In the genomic region with DNA sequence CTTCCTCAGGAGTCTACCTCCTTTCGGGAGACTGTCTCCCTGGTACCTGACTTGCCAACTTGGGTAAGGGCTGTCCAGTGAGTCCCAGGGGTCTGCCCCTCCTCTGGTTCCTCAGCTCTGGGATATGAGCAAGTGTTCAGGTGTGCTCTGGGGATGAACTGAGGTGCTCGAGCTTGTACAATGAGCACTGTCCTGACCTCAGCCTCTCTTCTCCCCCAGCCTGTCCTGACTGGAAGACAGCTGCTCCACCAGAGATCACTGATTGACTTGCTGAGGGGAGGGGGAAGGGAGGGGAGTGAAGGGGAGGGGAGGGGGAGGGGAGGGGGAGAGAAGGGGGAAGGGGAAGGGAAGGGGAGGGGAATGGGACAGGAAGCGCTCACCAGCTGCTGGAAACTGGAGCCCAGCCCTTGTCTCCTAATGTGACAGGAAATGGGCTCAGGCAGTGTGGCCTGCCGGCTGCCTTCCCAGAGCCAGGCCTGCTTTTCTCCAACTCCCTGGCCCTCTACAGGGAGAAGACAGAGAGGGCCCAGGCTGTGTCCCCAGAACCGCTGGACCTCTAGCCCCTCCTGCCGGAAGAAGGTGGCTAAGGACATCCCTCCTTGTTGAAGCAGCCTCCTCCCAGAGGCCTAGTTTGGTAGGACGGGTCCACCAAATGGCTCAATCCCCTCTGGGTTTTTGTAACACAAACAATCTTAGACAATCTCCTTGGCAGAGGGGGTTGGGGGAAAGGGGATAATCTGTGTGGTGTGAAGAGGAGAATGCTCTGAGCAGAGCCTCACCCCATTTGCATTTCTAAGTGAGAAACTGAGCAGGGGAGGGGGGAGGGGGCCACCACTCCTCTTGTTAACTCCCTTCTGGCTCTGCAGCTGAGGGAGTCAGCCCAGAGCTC, we compare ENCODE assay signal across 8 mouse cellular contexts.
A peak's percentile ranks its signal among the peaks of the same experiment; 100 is the strongest.
DNase-seq lines count a peak whose midpoint lies in the region; ATAC-seq lines count a peak whose summit lies in the region.

No protein-coding gene starts in this region.

- no peaks in the 10 kb centered on the region for H3K36me3 ChIP-seq in kidney, embryonic 15.5 days
- H3K36me3 ChIP-seq in forebrain, embryonic 10.5 days (replicated peaks): no peaks in the 10 kb centered on the region
- H3K36me3 ChIP-seq in midbrain, embryonic 14.5 days (ENCODE audit: control insufficient read depth, insufficient read depth, low read length): no peaks in the 10 kb centered on the region

- WGBS in kidney, embryonic 15.5 days: 19% methylated on average over 6 of the region's 7 CpGs
- WGBS in forebrain, embryonic 10.5 days: 27% methylated on average over 7 of the region's 7 CpGs
- WGBS in midbrain, embryonic 14.5 days: 18% methylated on average over 7 of the region's 7 CpGs

- H3K9me3 ChIP-seq in kidney, embryonic 15.5 days (replicated peaks): no peaks in the 10 kb centered on the region
- H3K9me3 ChIP-seq in forebrain, embryonic 10.5 days: no peaks in the 10 kb centered on the region
- no peaks in the 10 kb centered on the region for H3K9me3 ChIP-seq in midbrain, embryonic 14.5 days (ENCODE audit: control insufficient read depth, low read length)

- 0 out of 2 replicates have a peak, but pooled peaks have one; percentile 58 for ATAC-seq in kidney, embryonic 15.5 days (replicated peaks; ENCODE audit: low FRiP score)
- peak; percentile 78; the same call in 1 of the 2 replicates for ATAC-seq in midbrain, embryonic 14.5 days (ENCODE audit: low FRiP score, low TSS enrichment)
- ATAC-seq in megakaryocyte, adult 5-6 weeks (ENCODE audit: poor library complexity, severe bottlenecking): no peak
- no peak for ATAC-seq in megakaryocyte progenitor cell, adult 5-6 weeks (replicated peaks; ENCODE audit: poor library complexity)

- H3K27ac ChIP-seq in kidney, embryonic 15.5 days: no peak overlapping the region
- peak overlapping the region; percentile 79 for H3K27ac ChIP-seq in forebrain, embryonic 10.5 days
- peak overlapping the region; percentile 47; the same call in 1 of the 2 replicates for H3K27ac ChIP-seq in midbrain, embryonic 14.5 days (replicated peaks; ENCODE audit: low read depth, low read length)

- H3K4me2 ChIP-seq in kidney, embryonic 15.5 days: no peak overlapping the region
- no peak overlapping the region for H3K4me2 ChIP-seq in midbrain, embryonic 14.5 days (ENCODE audit: low read length)

- H3K4me1 ChIP-seq in kidney, embryonic 15.5 days: 0 out of 2 replicates have a peak, but pooled peaks cover 2% of the 10 kb centered on the region
- peaks cover 29% of the 10 kb centered on the region for H3K4me1 ChIP-seq in forebrain, embryonic 10.5 days
- peaks cover 14% of the 10 kb centered on the region for H3K4me1 ChIP-seq in midbrain, embryonic 14.5 days (ENCODE audit: control insufficient read depth, insufficient read depth, low read length)

- DNase-seq in kidney, adult 11 months: no peak
- DNase-seq in forebrain, embryonic 10.5 days (ENCODE audit: extremely low spot score, low spot score): peak; percentile 66
- peak; percentile 13 for DNase-seq in kidney, postnatal 14 days
- peak; percentile 81 for DNase-seq in midbrain, embryonic 14.5 days
- no peak for DNase-seq in cerebellum, adult 8-10 months

- no peak overlapping the region for H3K4me3 ChIP-seq in kidney, embryonic 15.5 days (replicated peaks)
- peak overlapping the region; percentile 9; the same call in 1 of the 2 replicates for H3K4me3 ChIP-seq in forebrain, embryonic 10.5 days
- no peak overlapping the region for H3K4me3 ChIP-seq in midbrain, embryonic 14.5 days (replicated peaks; ENCODE audit: low read depth, low read length)

- H3K27me3 ChIP-seq in kidney, embryonic 15.5 days: no peaks in the 10 kb centered on the region
- H3K27me3 ChIP-seq in forebrain, embryonic 10.5 days (ENCODE audit: poor library complexity, severe bottlenecking): no peaks in the 10 kb centered on the region
- no peaks in the 10 kb centered on the region for H3K27me3 ChIP-seq in midbrain, embryonic 14.5 days (ENCODE audit: control insufficient read depth, insufficient read depth, low read length)

- no peak overlapping the region for H3K9ac ChIP-seq in kidney, embryonic 15.5 days
- H3K9ac ChIP-seq in midbrain, embryonic 14.5 days (replicated peaks; ENCODE audit: low read length): no peak overlapping the region

Comparison
In these comparisons a context has a peak if more than half of its experiments do, and no peak if none do; other contexts are left out.
1. DNase-seq: peak in forebrain, embryonic 10.5 days (single experiment), kidney, postnatal 14 days (single experiment) and midbrain, embryonic 14.5 days (single experiment); none in kidney, adult 11 months (single experiment) and cerebellum, adult 8-10 months (single experiment).
2. ATAC-seq: peak in kidney, embryonic 15.5 days (single experiment) and midbrain, embryonic 14.5 days (single experiment); none in megakaryocyte, adult 5-6 weeks (single experiment) and megakaryocyte progenitor cell, adult 5-6 weeks (single experiment).